Mouse (Mus musculus) CH12.LX (cell line): ENCODE data around the gene Serpinb6c. TPM values are rescaled to one million over a fixed set of nuclear protein-coding genes. Genes with fewer than 3 reads are reported as not detected.

Experiments
- DNase-seq: peaks from one replicate; pipeline ENCODE4 v3.0.0-alpha.2; 2013; ENCODE audit errors: extremely low read depth
- H3K27ac ChIP-seq: 2 replicates; pipeline ENCODE4 v1.5.1; 2012; ENCODE audit warnings: low read depth, mild to moderate bottlenecking, control low read depth, moderate library complexity; ENCODE audit not compliant: insufficient read depth
- H3K27me3 ChIP-seq: replicated peaks from 2 replicates; pipeline ENCODE3; 2012; ENCODE audit warnings: inconsistent platforms
- H3K36me3 ChIP-seq, 2 experiments: replicated peaks in 1 of 2; 2 replicates each; pipeline versions ENCODE3 to v1.6.1; 2012; ENCODE audit warnings: inconsistent platforms in 1 of 2, low read length in 1 of 2, mild to moderate bottlenecking in 1 of 2, mixed read lengths in 1 of 2, moderate library complexity in 1 of 2; ENCODE audit not compliant: control insufficient read depth in 1 of 2, insufficient read depth in 1 of 2
- H3K4me1 ChIP-seq, 2 experiments: 2 replicates each; pipeline ENCODE4 v1.6.1; 2012; ENCODE audit warnings: inconsistent platforms in 1 of 2, moderate library complexity in 1 of 2; ENCODE audit not compliant: insufficient read depth in 2 of 2, control insufficient read depth in 1 of 2
- H3K4me2 ChIP-seq: 2 replicates; pipeline ENCODE4 v1.6.1; 2012; ENCODE audit warnings: low read depth, mild to moderate bottlenecking, control low read depth; ENCODE audit not compliant: poor library complexity, insufficient read depth, severe bottlenecking
- H3K4me3 ChIP-seq, 3 experiments: fragments of 150-350 bp in 1 of 3; sonication (generic) in 1 of 3; replicated peaks in 1 of 3; 2 replicates each; pipeline versions ENCODE3 to v1.5.1; 2011 to 2012; ENCODE audit warnings: low read depth in 2 of 3, low read length in 2 of 3, mild to moderate bottlenecking in 2 of 3, moderate library complexity in 2 of 3, control low read depth in 1 of 3, improper control_type of control experiment in 1 of 3, inconsistent platforms in 1 of 3, mixed read lengths in 1 of 3; ENCODE audit not compliant: poor library complexity in 1 of 3
- H3K79me2 ChIP-seq: replicated peaks from 2 replicates; pipeline ENCODE4 v1.6.1; 2012; ENCODE audit warnings: mild to moderate bottlenecking, moderate library complexity; ENCODE audit not compliant: control insufficient read depth, poor library complexity, insufficient read depth, severe bottlenecking; ENCODE audit errors: extremely low read depth
- H3K9ac ChIP-seq: 2 replicates; pipeline ENCODE4 v1.6.1; 2012; ENCODE audit warnings: low read depth, mild to moderate bottlenecking, control low read depth, moderate library complexity; ENCODE audit not compliant: insufficient read depth
- H3K9me3 ChIP-seq: replicated peaks from 2 replicates; pipeline ENCODE3; 2012; ENCODE audit warnings: low read length, inconsistent platforms, mixed read lengths
- CHD1 ChIP-seq: IDR thresholded peaks from 2 replicates; pipeline ENCODE4 v1.6.1; 2012; ENCODE audit warnings: low read depth, low read length, improper control_type of control experiment, inconsistent platforms
- CTCF ChIP-seq, 2 experiments: IDR thresholded peaks in 1 of 2; conservative IDR thresholded peaks in 1 of 2; 2 replicates each; pipeline ENCODE4 v1.5.1; 2011 to 2012; ENCODE audit warnings: low read depth in 2 of 2, low read length in 2 of 2, improper control_type of control experiment in 1 of 2, inconsistent platforms in 1 of 2, mild to moderate bottlenecking in 1 of 2, moderate library complexity in 1 of 2
- E2F4 ChIP-seq: IDR thresholded peaks from 2 replicates; pipeline ENCODE4 v1.6.1; 2011; ENCODE audit warnings: low read depth, low read length, improper control_type of control experiment; ENCODE audit not compliant: insufficient replicate concordance
- ETS1 ChIP-seq: conservative IDR thresholded peaks from 2 replicates; pipeline ENCODE4 v1.6.1; 2012; ENCODE audit warnings: low read depth, mild to moderate bottlenecking, inconsistent platforms, low read length, improper control_type of control experiment, moderate library complexity
- IRF4 ChIP-seq: IDR thresholded peaks from 2 replicates; pipeline ENCODE4 v1.6.1; 2014; ENCODE audit warnings: low read depth, mild to moderate bottlenecking, inconsistent platforms, low read length, improper control_type of control experiment
- POLR2AphosphoS2 ChIP-seq: IDR thresholded peaks from 2 replicates; pipeline ENCODE4 v1.6.1; 2011; ENCODE audit warnings: low read depth, low read length, improper control_type of control experiment
- RAD21 ChIP-seq: IDR thresholded peaks from 2 replicates; pipeline ENCODE4 v1.6.1; 2011; ENCODE audit warnings: low read depth, mild to moderate bottlenecking, low read length, improper control_type of control experiment, moderate library complexity
- SIN3A ChIP-seq: IDR thresholded peaks from 2 replicates; pipeline ENCODE4 v1.6.1; 2012; ENCODE audit warnings: low read length, improper control_type of control experiment, inconsistent platforms
- SMC3 ChIP-seq: IDR thresholded peaks from 2 replicates; pipeline ENCODE4 v1.6.1; 2011; ENCODE audit warnings: low read depth, low read length, improper control_type of control experiment
- ZC3H11A ChIP-seq: IDR thresholded peaks from 2 replicates; pipeline ENCODE4 v1.6.1; 2012; ENCODE audit warnings: low read depth, mild to moderate bottlenecking, inconsistent platforms, low read length, improper control_type of control experiment
- ZMIZ1 ChIP-seq: IDR thresholded peaks from 2 replicates; pipeline ENCODE4 v1.6.1; 2012; ENCODE audit warnings: low read depth, mild to moderate bottlenecking, inconsistent platforms, low read length, improper control_type of control experiment
- ZNF384 ChIP-seq: IDR thresholded peaks from 2 replicates; pipeline ENCODE4 v1.6.1; 2012; ENCODE audit warnings: low read depth, low read length, improper control_type of control experiment, inconsistent platforms
- dilution Hi-C: fragments of 300-500 bp; cut with MboI; formaldehyde crosslinking; loops from 2 replicates; pipeline ENCODE4 v1.14.3; 2020; ENCODE audit warnings: low sequenced_read_pairs; ENCODE audit not compliant: extremely low pct_unique_long_range_greater_than_20kb, extremely low pct_ligation_motif_present
- in situ Hi-C: fragments of 300-500 bp; cut with MboI; formaldehyde crosslinking; loops from 3 replicates; pipeline ENCODE4 v1.14.3; 2019; ENCODE audit warnings: low sequenced_read_pairs, low pct_ligation_motif_present, low pct_unique_long_range_greater_than_20kb, mixed read lengths
- polyA plus RNA-seq: library from polyadenylated mRNA; unstranded; fragments of >175 nt; gene quantifications from 2 replicates; pipeline ENCODE4 v1.2.1, GENCODE M21; 2012; ENCODE audit warnings: low read depth; ENCODE audit not compliant: insufficient read length
- total RNA-seq, 2 experiments: library from RNA; depleted of rRNA; stranded (reverse); fragments of 300-350 nt in 1 of 2; fragments of >200 nt in 1 of 2; gene quantifications; 2 replicates each; pipeline ENCODE4 v1.2.3; 2012 to 2014

Gene Serpinb6c
- total and polyA plus RNA-seq, 3 experiments, result not detected

GRCm38 (mm10) chr13:33894207-33894606, 11.3 kb downstream of the Serpinb6c start:
- TF ChIP-seq IRF4 (no peak), SMC3 (peak; percentile 76), CTCF (conservative IDR thresholded peaks at IDR 0.05 in 1 of 2, IDR thresholded peaks at IDR 0.05 in 1 of 2; ENCODE audit: low read depth in 2 of 2, low read length in 2 of 2) (peak; percentile 60 to 86), RAD21 (peak; percentile 91), ZC3H11A (peak; percentile 16; the same call in 1 of the 2 replicates), CHD1 (no peak)
- in situ Hi-C loops, result loop anchor here (10.0 kb wide), 1 partner anchor 329 kb away; no protein-coding TSS in a partner anchor
- Histone ChIP-seq H3K27ac (no peak overlapping the region), H3K4me3 (no peak overlapping the region), H3K36me3 (no peaks in the 10 kb centered on the region), H3K27me3 (no peaks in the 10 kb centered on the region), H3K79me2 (no peaks in the 10 kb centered on the region), H3K9ac (no peak overlapping the region), H3K4me1 (no peaks in the 10 kb centered on the region), H3K9me3 (no peaks in the 10 kb centered on the region), H3K4me2 (no peak overlapping the region)
- dilution Hi-C loops, result no loop called here
- peak; percentile 66 for DNase-seq

DNA sequence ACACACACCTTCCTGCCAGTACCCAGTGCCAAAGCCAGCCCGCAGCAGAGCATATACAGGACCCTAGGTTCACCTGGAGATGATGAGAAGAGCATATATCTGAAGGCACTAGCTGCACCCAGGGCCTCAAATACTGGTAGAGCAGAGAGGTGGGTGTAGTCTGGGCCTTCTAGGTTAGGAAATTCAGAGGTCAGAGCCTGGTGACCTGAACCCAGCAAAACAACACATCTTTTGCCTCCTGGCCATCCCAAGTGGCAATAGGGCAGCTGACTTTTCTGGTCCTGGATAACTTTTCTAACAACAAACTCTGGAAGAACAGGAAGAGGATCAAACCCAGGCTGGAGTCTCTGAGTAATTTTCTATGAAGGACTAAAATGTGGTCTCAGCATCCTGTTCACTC, 62.2 kb downstream of the Serpinb6c start, which contains the start of gene Serpinb6e:
TSS of gene Serpinb6e (minus strand) at position 101 of the 400 bp plus-strand sequence.
- in situ Hi-C loops, result no loop called here
- no peak for DNase-seq

GRCm38 (mm10) chr13:33830751-33831150, 74.8 kb downstream of the Serpinb6c start:
- dilution Hi-C loops, result no loop called here
- Histone ChIP-seq H3K9ac (no peak overlapping the region), H3K79me2 (no peaks in the 10 kb centered on the region), H3K4me3 (no peak overlapping the region), H3K4me2 (no peak overlapping the region), H3K36me3 (no peaks in the 10 kb centered on the region), H3K4me1 (no peaks in the 10 kb centered on the region), H3K27ac (no peak overlapping the region)
- in situ Hi-C loops, result no loop called here
- no peak for DNase-seq
- TF ChIP-seq ZNF384, result peak; percentile 63; the same call in 1 of the 2 replicates
- no peak for TF ChIP-seq POLR2AphosphoS2
- TF ChIP-seq, all 38 proteins: peak for 1
- Histone ChIP-seq H3K27me3 (no peaks in the 10 kb centered on the region), H3K9me3 (no peaks in the 10 kb centered on the region)

More for the DNA sequence above, 62.2 kb downstream of the Serpinb6c start, which contains the start of gene Serpinb6e:
- dilution Hi-C loops, result no loop called here
- Histone ChIP-seq H3K27ac (no peak within 1 kb of the TSS), H3K4me2 (no peak within 1 kb of the TSS), H3K9ac (no peak within 1 kb of the TSS), H3K4me3 (no peak within 1 kb of the TSS), H3K9me3 (no peaks in the 10 kb centered on the region), H3K27me3 (no peaks in the 10 kb centered on the region), H3K79me2 (no peaks in the 10 kb centered on the region), H3K36me3 (no peaks in the 10 kb centered on the region), H3K4me1 (peaks cover 0 to 7% of the 10 kb centered on the region in 2 experiments; a peak in 1 of 4 replicates)
- TF ChIP-seq ZMIZ1 (no peak), CHD1 (no peak), E2F4 (no peak), ETS1 (no peak), SIN3A (no peak)

Other genes with a start within 250 kb of the Serpinb6c start
- not detected in 2 replicates for gene Serpinb6d, start 244.3 kb downstream of the Serpinb6c start, total RNA-seq (2012; rRNA removed)
- gene Serpinb6d, start 244.3 kb downstream of the Serpinb6c start, total RNA-seq (2014; rRNA removed), result not detected in 2 replicates
- gene Serpinb6d, start 244.3 kb downstream of the Serpinb6c start, polyA plus RNA-seq, result not detected in 2 replicates
- gene Serpinb6e, start 62.3 kb downstream of the Serpinb6c start, total RNA-seq (2012; rRNA removed), result not detected in 2 replicates
- 0.20 TPM in 1 of 2 replicates, not detected in the other for gene Serpinb6e, start 62.3 kb downstream of the Serpinb6c start, total RNA-seq (2014; rRNA removed)
- gene Serpinb6e, start 62.3 kb downstream of the Serpinb6c start, polyA plus RNA-seq, result not detected in 2 replicates
- 4.3 and 4.8 TPM in 2 replicates for gene Nqo2, start 59.0 kb upstream of the Serpinb6c start, total RNA-seq (2012; rRNA removed)
- 10.6 and 11.2 TPM in 2 replicates for gene Nqo2, start 59.0 kb upstream of the Serpinb6c start, total RNA-seq (2014; rRNA removed)
- gene Nqo2, start 59.0 kb upstream of the Serpinb6c start, polyA plus RNA-seq, result 10.7 and 13.9 TPM in 2 replicates
- gene Ripk1, start 96.7 kb upstream of the Serpinb6c start, total RNA-seq (2012; rRNA removed), result 13.1 and 15.0 TPM in 2 replicates
- 16.6 and 17.1 TPM in 2 replicates for gene Ripk1, start 96.7 kb upstream of the Serpinb6c start, total RNA-seq (2014; rRNA removed)
- 17.9 and 18.6 TPM in 2 replicates for gene Ripk1, start 96.7 kb upstream of the Serpinb6c start, polyA plus RNA-seq
- gene Serpinb6a, start 97.1 kb upstream of the Serpinb6c start, total RNA-seq (2012; rRNA removed), result 19.9 and 22.5 TPM in 2 replicates
- 5.8 and 6.5 TPM in 2 replicates for gene Serpinb6a, start 97.1 kb upstream of the Serpinb6c start, total RNA-seq (2014; rRNA removed)
- 4.4 and 5.4 TPM in 2 replicates for gene Serpinb6a, start 97.1 kb upstream of the Serpinb6c start, polyA plus RNA-seq
- 21.6 and 35.3 TPM in 2 replicates for gene Bphl, start 131.9 kb upstream of the Serpinb6c start, total RNA-seq (2012; rRNA removed)
- gene Bphl, start 131.9 kb upstream of the Serpinb6c start, total RNA-seq (2014; rRNA removed), result 40.9 and 41.3 TPM in 2 replicates
- gene Bphl, start 131.9 kb upstream of the Serpinb6c start, polyA plus RNA-seq, result 18.1 and 20.1 TPM in 2 replicates
- gene Tubb2a, start 172.3 kb upstream of the Serpinb6c start, total RNA-seq (2012; rRNA removed), result 37.3 and 43.0 TPM in 2 replicates
- gene Tubb2a, start 172.3 kb upstream of the Serpinb6c start, total RNA-seq (2014; rRNA removed), result 16.7 and 17.6 TPM in 2 replicates
- gene Tubb2a, start 172.3 kb upstream of the Serpinb6c start, polyA plus RNA-seq, result 26.1 and 26.7 TPM in 2 replicates
- 22.6 and 33.6 TPM in 2 replicates for gene Tubb2b, start 224.8 kb upstream of the Serpinb6c start, total RNA-seq (2012; rRNA removed)
- gene Tubb2b, start 224.8 kb upstream of the Serpinb6c start, total RNA-seq (2014; rRNA removed), result 34.8 and 38.4 TPM in 2 replicates
- gene Tubb2b, start 224.8 kb upstream of the Serpinb6c start, polyA plus RNA-seq, result 46.2 and 49.8 TPM in 2 replicates